Mouse (Mus musculus) testis, adult 2 months (tissue): ENCODE measurements around the gene Proser3. TPM values are rescaled to one million over a fixed set of nuclear protein-coding genes. Genes with fewer than 3 reads are reported as not detected.

Experiments
- H3K27ac ChIP-seq: fragments of 200-500 bp; 2 replicates; pipeline ENCODE4 v1.5.1; 2012; ENCODE audit warnings: low read depth, low read length; ENCODE audit not compliant: control insufficient read depth, insufficient read depth
- H3K27me3 ChIP-seq: fragments of 200-500 bp; 2 replicates; pipeline ENCODE4 v1.6.1; 2012; ENCODE audit warnings: mild to moderate bottlenecking, low read length, moderate library complexity; ENCODE audit not compliant: control insufficient read depth, insufficient read depth
- H3K36me3 ChIP-seq: fragments of 200-500 bp; 2 replicates; pipeline ENCODE4 v1.6.1; 2012; ENCODE audit warnings: mild to moderate bottlenecking, low read length; ENCODE audit not compliant: control insufficient read depth, insufficient read depth
- H3K4me1 ChIP-seq: fragments of 200-500 bp; 2 replicates; pipeline ENCODE4 v1.6.1; 2012; ENCODE audit warnings: low read length; ENCODE audit not compliant: control insufficient read depth, insufficient read depth
- H3K4me3 ChIP-seq: fragments of 200-500 bp; 2 replicates; pipeline ENCODE4 v1.5.1; 2012; ENCODE audit warnings: low read depth, mild to moderate bottlenecking, low read length, moderate library complexity, mixed read lengths; ENCODE audit not compliant: control insufficient read depth
- CTCF ChIP-seq: fragments of 200-500 bp; IDR thresholded peaks from 2 replicates; pipeline ENCODE4 v1.5.1; 2012; ENCODE audit warnings: low read depth, mild to moderate bottlenecking, inconsistent platforms, low read length, moderate library complexity; ENCODE audit not compliant: control insufficient read depth, insufficient read depth, insufficient replicate concordance
- POLR2A ChIP-seq: fragments of 200-500 bp; IDR thresholded peaks from 2 replicates; pipeline ENCODE4 v1.6.1; 2012; ENCODE audit warnings: low read depth, mild to moderate bottlenecking, inconsistent platforms, low read length, moderate library complexity; ENCODE audit not compliant: control insufficient read depth
- polyA plus RNA-seq: library from polyadenylated mRNA; depleted of rRNA; stranded (reverse); fragments of >200 nt; gene quantifications from 2 replicates; pipeline ENCODE4 v1.2.3, GENCODE M21; 2012

The Proser3 gene
- polyA plus RNA-seq, 1 experiment, result 37.5 TPM

- H3K36me3 ChIP-seq, result no peaks in the 10 kb centered on the region; the same call in 1 of the 2 replicates
Observed at GRCm38 (mm10) chr7:30553021-30553589, 1.0 kb upstream of the Proser3 start.

GRCm38 (mm10) chr7:30551445-30552101, 526 bp downstream of the Proser3 start:
- peak overlapping the region; percentile 100 for H3K27ac ChIP-seq
- H3K36me3 ChIP-seq, result no peaks in the 10 kb centered on the region
- peak overlapping the region; percentile 100 for H3K4me3 ChIP-seq

More at GRCm38 (mm10) chr7:30553021-30553589, 1.0 kb upstream of the Proser3 start:
- no peaks in the 10 kb centered on the region for H3K27me3 ChIP-seq
- peaks cover 25% of the 10 kb centered on the region for H3K4me1 ChIP-seq
- peak overlapping the region; percentile 100 for H3K27ac ChIP-seq
- H3K4me3 ChIP-seq, result peak overlapping the region; percentile 100
- TF ChIP-seq CTCF (no peak), POLR2A (no peak)

DNA sequence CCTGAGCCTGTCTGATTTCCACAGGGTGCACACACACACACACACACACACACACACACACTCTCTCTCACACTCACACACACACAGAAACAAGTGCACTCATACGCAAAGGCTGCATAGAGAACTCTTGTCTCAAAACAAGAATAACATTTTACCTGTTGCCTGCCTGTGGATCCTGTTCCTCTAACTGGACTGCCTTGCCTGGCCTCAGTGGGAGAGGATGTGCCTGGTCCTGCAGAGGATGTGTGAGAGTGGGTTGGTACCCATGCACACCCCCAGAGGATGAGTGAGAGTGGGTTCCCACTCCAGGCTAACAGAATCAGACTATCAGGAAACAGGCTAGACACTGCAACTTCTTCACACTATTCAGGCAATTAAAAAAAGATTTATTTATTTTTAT, 1.5 kb downstream of the Proser3 start:
- Histone ChIP-seq H3K27ac (no peak overlapping the region), H3K27me3 (no peaks in the 10 kb centered on the region), H3K36me3 (no peaks in the 10 kb centered on the region), H3K4me3 (peak overlapping the region; percentile 31; the same call in 1 of the 2 replicates), H3K4me1 (peaks cover 20% of the 10 kb centered on the region)
- TF ChIP-seq CTCF (no peak), POLR2A (no peak)

More at GRCm38 (mm10) chr7:30551445-30552101, 526 bp downstream of the Proser3 start:
- Histone ChIP-seq H3K4me1 (peaks cover 21% of the 10 kb centered on the region), H3K27me3 (no peaks in the 10 kb centered on the region)
- TF ChIP-seq CTCF (no peak), POLR2A (no peak)

DNA sequence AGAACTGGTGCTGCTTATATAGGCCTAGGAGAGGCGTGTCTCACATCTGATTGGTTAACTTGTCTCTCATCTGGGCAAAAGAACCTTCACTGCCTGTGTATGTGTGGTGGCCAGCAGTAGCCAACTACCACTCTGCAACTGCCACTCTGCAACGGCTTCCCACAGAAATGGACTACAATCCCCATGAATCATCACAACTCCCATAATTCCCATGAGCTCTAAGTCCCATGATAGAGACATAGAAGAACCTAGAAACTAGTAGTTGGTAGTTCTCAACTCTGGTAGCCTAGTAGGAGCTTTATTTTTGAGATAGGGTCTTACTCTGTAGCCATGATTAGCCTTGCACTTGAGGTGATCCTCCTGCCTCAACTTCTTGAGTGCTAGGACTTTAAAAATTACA, 2.2 kb downstream of the Proser3 start:
- H3K27me3 ChIP-seq, result no peaks in the 10 kb centered on the region
- H3K36me3 ChIP-seq, result no peaks in the 10 kb centered on the region
- no peak overlapping the region for H3K27ac ChIP-seq
- TF ChIP-seq CTCF (no peak), POLR2A (no peak)
- no peak overlapping the region for H3K4me3 ChIP-seq
- H3K4me1 ChIP-seq, result peaks cover 18% of the 10 kb centered on the region

- peaks cover 3% of the 10 kb centered on the region; the same call in 1 of the 2 replicates for H3K4me1 ChIP-seq
- no peak overlapping the region for H3K4me3 ChIP-seq
- H3K36me3 ChIP-seq, result no peaks in the 10 kb centered on the region
- H3K27ac ChIP-seq, result no peak overlapping the region
- no peaks in the 10 kb centered on the region for H3K27me3 ChIP-seq
- TF ChIP-seq CTCF (no peak), POLR2A (no peak)
Observed at GRCm38 (mm10) chr7:30544327-30544726, 7.8 kb downstream of the Proser3 start.

DNA sequence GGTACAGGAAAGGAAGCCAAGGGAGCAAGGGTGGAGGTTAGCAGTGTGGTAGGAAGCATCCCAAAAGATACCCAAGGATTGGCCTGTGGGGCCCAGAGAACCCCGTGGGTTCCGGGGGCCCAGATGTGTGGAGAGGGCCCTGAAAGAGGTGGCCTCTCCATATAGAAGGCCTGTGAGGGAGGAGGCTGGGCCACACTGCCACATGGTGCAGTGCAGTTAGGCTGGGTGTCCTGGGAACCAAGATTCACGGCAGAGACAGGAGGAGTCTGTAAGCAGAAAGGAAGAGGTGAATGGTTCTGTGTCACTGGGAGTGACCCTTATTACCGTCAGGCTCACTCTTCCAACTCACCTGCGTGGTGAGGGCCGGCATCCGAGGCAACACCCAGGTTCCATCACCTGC, 11.5 kb downstream of the Proser3 start:
- Histone ChIP-seq H3K27ac (no peak overlapping the region), H3K36me3 (no peaks in the 10 kb centered on the region), H3K4me3 (no peak overlapping the region), H3K27me3 (no peaks in the 10 kb centered on the region), H3K4me1 (peaks cover 3% of the 10 kb centered on the region)
- TF ChIP-seq CTCF (no peak), POLR2A (no peak)

GRCm38 (mm10) chr7:30534633-30535577, 17.2 kb downstream of the Proser3 start, which contains the start of gene Arhgap33:
Gene Arhgap33, minus strand, starts transcription at chr7:30535060.
- H3K27me3 ChIP-seq, result no peaks in the 10 kb centered on the region
- H3K27ac ChIP-seq, result peak within 1 kb of the TSS; percentile 91
- 0 out of 2 replicates have a peak, but pooled peaks have one; percentile 35 for TF ChIP-seq POLR2A
- no peak for TF ChIP-seq CTCF
- peaks cover 3% of the 10 kb centered on the region for H3K36me3 ChIP-seq
- peak within 1 kb of the TSS; percentile 95 for H3K4me3 ChIP-seq
- H3K4me1 ChIP-seq, result peaks cover 17% of the 10 kb centered on the region
